Mouse (Mus musculus) adrenal gland, adult 8-10 months (tissue): ENCODE results near the gene Peg10. TPM values are rescaled to one million over a fixed set of nuclear protein-coding genes. Genes with fewer than 3 reads are reported as not detected.

ENCODE experiments used
- DNase-seq: peaks from one replicate; pipeline ENCODE4 v3.0.0; 2022
- total RNA-seq, 4 experiments: library from RNA; stranded (reverse); gene quantifications; 2 replicates each; pipeline ENCODE4 v1.2.4; 2022

The Peg10 gene
- total RNA-seq, result 100 to 1,000 TPM; 229 to 471 (median 312) TPM

- peak; percentile 65 for DNase-seq
Observed at GRCm38 (mm10) chr6:4746696-4747439, at the start of gene Peg10, which contains the start of gene Sgce. Gene Peg10, plus strand, starts transcription at chr6:4747306. Gene Sgce, minus strand, starts transcription at chr6:4747207.

GRCm38 (mm10) chr6:4701641-4702040, 45.5 kb upstream of the Peg10 start:
- DNase-seq, result no peak

GRCm38 (mm10) chr6:4703908-4704307, 43.2 kb upstream of the Peg10 start:
- no peak for DNase-seq

- DNase-seq, result no peak
Observed at GRCm38 (mm10) chr6:4706415-4706814, 40.7 kb upstream of the Peg10 start.

- peak; percentile 66 for DNase-seq
Observed at GRCm38 (mm10) chr6:4708971-4709370, 38.1 kb upstream of the Peg10 start.

- DNase-seq, result no peak
Observed at GRCm38 (mm10) chr6:4716171-4716570, 30.9 kb upstream of the Peg10 start.

GRCm38 (mm10) chr6:4717344-4717743, 29.8 kb upstream of the Peg10 start:
- DNase-seq, result no peak

GRCm38 (mm10) chr6:4722142-4722541, 25.0 kb upstream of the Peg10 start:
- no peak for DNase-seq

- no peak for DNase-seq
Observed at GRCm38 (mm10) chr6:4722739-4723138, 24.4 kb upstream of the Peg10 start.

- no peak for DNase-seq
Observed at GRCm38 (mm10) chr6:4723998-4724757, 22.9 kb upstream of the Peg10 start.

- DNase-seq, result no peak
Observed at GRCm38 (mm10) chr6:4728305-4728704, 18.8 kb upstream of the Peg10 start.

- DNase-seq, result no peak
Observed at GRCm38 (mm10) chr6:4731675-4732074, 15.4 kb upstream of the Peg10 start.

- DNase-seq, result no peak
Observed at GRCm38 (mm10) chr6:4733208-4733607, 13.9 kb upstream of the Peg10 start.

GRCm38 (mm10) chr6:4736372-4736771, 10.7 kb upstream of the Peg10 start:
- DNase-seq, result no peak

GRCm38 (mm10) chr6:4738034-4738629, 9.0 kb upstream of the Peg10 start:
- no peak for DNase-seq

GRCm38 (mm10) chr6:4738717-4739116, 8.4 kb upstream of the Peg10 start:
- DNase-seq, result no peak

GRCm38 (mm10) chr6:4739522-4740355, 7.4 kb upstream of the Peg10 start:
- no peak for DNase-seq

- DNase-seq, result no peak
Observed at GRCm38 (mm10) chr6:4740511-4740910, 6.6 kb upstream of the Peg10 start.

- peak; percentile 56 for DNase-seq
Observed at GRCm38 (mm10) chr6:4746036-4746695, 940 bp upstream of the Peg10 start.

- no peak for DNase-seq
Observed at GRCm38 (mm10) chr6:4747677-4748505, 785 bp downstream of the Peg10 start.

GRCm38 (mm10) chr6:4748506-4748961, 1.4 kb downstream of the Peg10 start:
- no peak for DNase-seq
